Mouse (Mus musculus) limb, embryonic 12.5 days (tissue): ENCODE measurements around the gene Btla. TPM values are rescaled to one million over a fixed set of nuclear protein-coding genes. Genes with fewer than 3 reads are reported as not detected.

ENCODE experiments used
- ATAC-seq: fragments of 200-750 bp; cut with Nextera tagmentation; 2 replicates; pipeline ENCODE4 v1.8.0; 2017; ENCODE audit warnings: low read depth, moderate TSS enrichment; ENCODE audit not compliant: insufficient number of reproducible peaks, insufficient read depth, low FRiP score, low TSS enrichment
- H3K27ac ChIP-seq: fragments of 300-500 bp; sonication (generic); 2 replicates; pipeline ENCODE4 v1.5.1; 2016; ENCODE audit warnings: mild to moderate bottlenecking, moderate library complexity
- H3K27me3 ChIP-seq: fragments of 300-500 bp; sonication (generic); 2 replicates; pipeline ENCODE4 v1.6.1; 2016; ENCODE audit warnings: mild to moderate bottlenecking, moderate library complexity
- H3K36me3 ChIP-seq: fragments of 300-500 bp; sonication (generic); 2 replicates; pipeline ENCODE4 v1.6.1; 2016; ENCODE audit warnings: mild to moderate bottlenecking, moderate library complexity
- H3K4me1 ChIP-seq: fragments of 300-500 bp; sonication (generic); replicated peaks from 2 replicates; pipeline ENCODE4 v1.6.1; 2016
- H3K4me2 ChIP-seq: fragments of 300-500 bp; sonication (generic); 2 replicates; pipeline ENCODE4 v1.6.1; 2016; ENCODE audit warnings: mild to moderate bottlenecking, moderate library complexity
- H3K4me3 ChIP-seq: fragments of 300-500 bp; sonication (generic); replicated peaks from 2 replicates; pipeline ENCODE4 v1.5.1; 2016; ENCODE audit warnings: mild to moderate bottlenecking
- H3K9ac ChIP-seq: fragments of 300-500 bp; sonication (generic); replicated peaks from 2 replicates; pipeline ENCODE4 v1.6.1; 2016; ENCODE audit warnings: mild to moderate bottlenecking, moderate library complexity
- H3K9me3 ChIP-seq: fragments of 300-500 bp; sonication (generic); 2 replicates; pipeline ENCODE4 v1.6.1; 2016; ENCODE audit warnings: mild to moderate bottlenecking, moderate library complexity
- WGBS: fragments of 180-500 bp; shearing (Covaris S2); methylation state at CpG from one replicate; pipeline ENCODE4 v1.1.7; 2016; 5-methylcytosine and 5-hydroxymethylcytosine counted together
- polyA plus RNA-seq: library from polyadenylated mRNA; unstranded; fragments of >200 nt; fragmentation: Nextera tagmentation; extraction: Ambion mirVana; gene quantifications from 2 replicates; pipeline ENCODE4 v1.2.1, GENCODE M21; 2016

The Btla gene
- polyA plus RNA-seq, 1 experiment from 2014 or later = 0.18 TPM

DNA sequence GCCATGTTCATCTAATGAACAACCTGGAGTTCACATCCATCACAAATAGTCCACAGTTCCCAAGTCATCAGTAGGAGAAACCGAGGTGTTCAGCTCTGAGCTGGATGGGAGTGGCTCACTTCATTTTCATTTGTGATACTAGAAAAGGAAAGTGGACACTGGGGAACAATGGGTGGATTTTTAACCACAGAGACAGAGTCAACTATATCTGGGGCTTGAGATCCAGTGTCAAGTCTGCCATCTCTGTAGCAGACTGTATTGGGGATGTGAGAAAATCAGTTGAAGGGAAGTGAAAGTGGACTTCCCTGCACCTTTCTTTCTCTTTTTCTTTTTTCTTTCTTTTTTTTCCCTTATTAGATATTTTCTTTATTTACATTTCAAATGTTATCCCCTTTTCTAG lies 2.9 kb downstream of the Btla start:
- Histone ChIP-seq H3K36me3 (no peaks in the 10 kb centered on the region), H3K4me3 (no peak overlapping the region), H3K27me3 (no peaks in the 10 kb centered on the region), H3K9me3 (no peaks in the 10 kb centered on the region), H3K9ac (no peak overlapping the region), H3K27ac (no peak overlapping the region), H3K4me2 (no peak overlapping the region), H3K4me1 (no peaks in the 10 kb centered on the region)
- no peak for ATAC-seq
- 74% methylated on average over 1 of the region's 1 CpGs for WGBS

DNA sequence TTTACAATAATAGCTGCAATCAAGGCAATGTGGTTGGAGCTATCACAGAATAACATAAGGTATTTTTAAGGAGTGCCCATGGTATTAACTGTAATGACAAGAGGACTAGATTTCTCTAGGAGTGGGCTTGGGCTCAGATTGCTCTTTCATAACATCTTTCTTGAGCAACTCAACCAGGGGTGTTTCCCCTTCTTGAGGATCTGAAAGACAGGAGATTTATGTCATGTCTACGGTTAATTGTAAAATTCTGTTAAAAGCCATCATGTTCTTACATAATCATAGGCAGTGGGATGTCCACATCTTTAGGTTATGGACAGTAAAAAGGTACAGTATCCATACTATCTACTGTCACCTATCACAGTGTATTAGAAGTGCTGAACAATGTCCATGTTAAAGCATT lies 7.2 kb downstream of the Btla start:
- Histone ChIP-seq H3K4me2 (no peak overlapping the region), H3K27ac (no peak overlapping the region), H3K4me3 (no peak overlapping the region), H3K27me3 (no peaks in the 10 kb centered on the region), H3K4me1 (no peaks in the 10 kb centered on the region), H3K9me3 (no peaks in the 10 kb centered on the region), H3K36me3 (no peaks in the 10 kb centered on the region), H3K9ac (no peak overlapping the region)
- ATAC-seq = no peak
- 71% methylated on average over 1 of the region's 1 CpGs for WGBS

DNA sequence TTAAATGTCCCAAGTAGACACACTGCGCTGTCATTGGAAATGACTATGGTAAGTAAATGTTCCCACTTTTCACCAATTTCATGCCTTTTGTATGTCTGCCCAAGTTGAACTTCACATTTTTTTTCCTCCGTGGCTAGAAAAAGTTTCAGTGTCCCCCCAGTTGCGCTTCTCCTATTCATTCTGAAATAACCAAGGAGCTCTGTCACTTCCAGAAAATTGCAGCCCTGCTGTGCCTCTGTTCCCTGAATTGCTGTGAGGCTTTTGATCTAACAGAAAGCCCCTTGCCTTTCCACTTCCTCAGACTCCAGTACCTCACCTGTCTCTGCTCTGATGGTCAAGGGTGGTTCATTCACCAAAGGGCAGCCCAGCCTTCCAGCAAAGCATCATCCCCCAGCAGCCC lies 8.9 kb downstream of the Btla start:
- no peak overlapping the region for H3K9ac ChIP-seq
- H3K4me2 ChIP-seq = no peak overlapping the region
- H3K36me3 ChIP-seq = no peaks in the 10 kb centered on the region
- no peak for ATAC-seq
- WGBS = 85% methylated on average over 3 of the region's 3 CpGs
- no peaks in the 10 kb centered on the region for H3K27me3 ChIP-seq
- no peaks in the 10 kb centered on the region for H3K9me3 ChIP-seq
- H3K4me3 ChIP-seq = no peak overlapping the region
- no peaks in the 10 kb centered on the region for H3K4me1 ChIP-seq
- H3K27ac ChIP-seq = no peak overlapping the region

DNA sequence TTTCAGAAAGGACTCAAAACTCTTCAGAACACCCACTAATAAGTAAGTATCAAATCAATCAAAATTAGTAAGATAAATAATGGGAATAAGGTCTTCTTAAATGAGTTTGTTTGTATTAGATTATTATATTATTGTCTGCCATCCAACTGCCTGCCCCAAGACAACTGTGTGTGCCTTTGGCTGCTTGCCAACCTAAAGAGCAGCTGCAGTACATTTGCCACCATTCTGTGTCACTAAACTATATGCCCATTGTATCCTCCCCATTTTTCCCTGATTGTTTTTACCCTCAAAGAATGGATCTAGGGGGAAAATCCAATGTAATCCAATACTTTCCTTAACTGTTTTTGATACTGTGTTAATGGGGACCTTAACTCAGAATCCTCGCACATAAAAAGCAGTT lies 18.6 kb downstream of the Btla start:
- no peak for ATAC-seq
- H3K27me3 ChIP-seq = no peaks in the 10 kb centered on the region

DNA sequence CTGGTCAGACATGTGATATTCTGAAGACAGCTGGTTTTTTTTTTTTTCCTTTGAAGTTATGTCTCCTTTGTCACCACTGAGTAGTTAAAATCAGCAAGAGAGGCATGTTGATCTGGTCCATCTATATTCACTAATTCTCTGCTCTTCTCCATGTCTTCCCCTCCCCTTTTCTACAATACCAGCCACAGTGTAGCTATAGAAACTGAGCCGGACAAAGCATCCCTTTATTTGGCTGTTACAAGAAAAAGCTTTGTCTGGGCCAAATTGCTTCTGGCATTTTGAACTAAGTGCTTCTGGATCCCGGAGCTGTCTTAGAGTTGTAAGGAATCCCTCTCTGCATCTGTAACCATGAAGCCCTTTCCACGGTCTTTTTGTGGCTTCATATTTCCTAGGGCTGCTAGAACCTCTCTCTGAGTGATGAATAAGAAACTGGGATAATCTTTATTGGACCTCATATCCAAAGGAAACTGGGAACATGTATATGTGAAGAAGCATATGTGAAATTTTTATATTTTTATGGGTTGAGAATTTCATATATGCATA lies 20.9 kb downstream of the Btla start:
- Histone ChIP-seq H3K27ac (no peak overlapping the region), H3K9me3 (no peaks in the 10 kb centered on the region), H3K27me3 (no peaks in the 10 kb centered on the region), H3K4me2 (no peak overlapping the region), H3K36me3 (no peaks in the 10 kb centered on the region), H3K4me3 (no peak overlapping the region), H3K9ac (no peak overlapping the region), H3K4me1 (no peaks in the 10 kb centered on the region)
- no peak for ATAC-seq
- WGBS = 88% methylated on average over 3 of the region's 3 CpGs

More for the DNA sequence above, 18.6 kb downstream of the Btla start:
- H3K4me2 ChIP-seq = no peak overlapping the region
- H3K36me3 ChIP-seq = no peaks in the 10 kb centered on the region
- H3K4me3 ChIP-seq = no peak overlapping the region
- H3K9ac ChIP-seq = no peak overlapping the region
- WGBS = 89% methylated on average over 1 of the region's 1 CpGs
- H3K9me3 ChIP-seq = no peaks in the 10 kb centered on the region
- no peak overlapping the region for H3K27ac ChIP-seq
- H3K4me1 ChIP-seq = no peaks in the 10 kb centered on the region

DNA sequence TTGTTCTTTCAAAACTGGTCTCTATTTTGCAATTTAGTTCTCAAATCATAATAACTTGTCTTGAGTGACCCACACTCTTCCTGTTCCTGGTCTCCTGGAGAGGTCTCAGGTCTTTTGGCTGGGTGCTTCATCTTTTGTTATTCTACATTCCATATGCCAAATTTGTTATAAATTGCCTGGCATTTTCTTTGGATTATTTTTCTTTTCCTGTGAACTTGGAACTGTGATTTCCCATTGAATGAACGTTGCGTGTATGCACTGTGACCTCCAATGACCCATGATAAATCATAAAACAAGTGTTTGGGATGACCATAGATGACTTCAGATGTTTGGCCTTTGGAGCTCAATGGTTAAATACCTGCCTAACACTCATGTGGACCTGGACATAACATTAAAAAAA lies 25.6 kb downstream of the Btla start:
- no peak overlapping the region for H3K9ac ChIP-seq
- no peaks in the 10 kb centered on the region for H3K36me3 ChIP-seq
- ATAC-seq = no peak
- WGBS = 87% methylated on average over 2 of the region's 2 CpGs
- H3K4me3 ChIP-seq = no peak overlapping the region
- no peak overlapping the region for H3K4me2 ChIP-seq
- H3K9me3 ChIP-seq = no peaks in the 10 kb centered on the region
- no peaks in the 10 kb centered on the region for H3K27me3 ChIP-seq
- H3K4me1 ChIP-seq = no peaks in the 10 kb centered on the region
- no peak overlapping the region for H3K27ac ChIP-seq

DNA sequence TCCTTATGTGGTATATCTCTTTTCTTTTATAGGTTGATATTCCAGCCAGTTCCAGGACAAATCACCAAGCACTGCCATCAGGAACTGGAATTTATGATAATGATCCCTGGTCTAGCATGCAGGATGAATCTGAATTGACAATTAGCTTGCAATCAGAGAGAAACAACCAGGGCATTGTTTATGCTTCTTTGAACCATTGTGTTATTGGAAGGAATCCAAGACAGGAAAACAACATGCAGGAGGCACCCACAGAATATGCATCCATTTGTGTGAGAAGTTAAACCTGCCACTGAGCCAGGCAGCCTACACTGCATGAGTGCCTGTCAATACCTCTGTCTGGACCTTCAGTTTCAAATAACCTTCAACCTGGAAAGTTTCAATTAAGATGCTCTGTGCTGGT lies 26.2 kb downstream of the Btla start:
- H3K27ac ChIP-seq = no peak overlapping the region
- H3K4me3 ChIP-seq = no peak overlapping the region
- H3K4me2 ChIP-seq = no peak overlapping the region
- H3K36me3 ChIP-seq = no peaks in the 10 kb centered on the region
- no peak for ATAC-seq
- H3K4me1 ChIP-seq = no peaks in the 10 kb centered on the region
- no peak overlapping the region for H3K9ac ChIP-seq
- no peaks in the 10 kb centered on the region for H3K9me3 ChIP-seq
- no peaks in the 10 kb centered on the region for H3K27me3 ChIP-seq

DNA sequence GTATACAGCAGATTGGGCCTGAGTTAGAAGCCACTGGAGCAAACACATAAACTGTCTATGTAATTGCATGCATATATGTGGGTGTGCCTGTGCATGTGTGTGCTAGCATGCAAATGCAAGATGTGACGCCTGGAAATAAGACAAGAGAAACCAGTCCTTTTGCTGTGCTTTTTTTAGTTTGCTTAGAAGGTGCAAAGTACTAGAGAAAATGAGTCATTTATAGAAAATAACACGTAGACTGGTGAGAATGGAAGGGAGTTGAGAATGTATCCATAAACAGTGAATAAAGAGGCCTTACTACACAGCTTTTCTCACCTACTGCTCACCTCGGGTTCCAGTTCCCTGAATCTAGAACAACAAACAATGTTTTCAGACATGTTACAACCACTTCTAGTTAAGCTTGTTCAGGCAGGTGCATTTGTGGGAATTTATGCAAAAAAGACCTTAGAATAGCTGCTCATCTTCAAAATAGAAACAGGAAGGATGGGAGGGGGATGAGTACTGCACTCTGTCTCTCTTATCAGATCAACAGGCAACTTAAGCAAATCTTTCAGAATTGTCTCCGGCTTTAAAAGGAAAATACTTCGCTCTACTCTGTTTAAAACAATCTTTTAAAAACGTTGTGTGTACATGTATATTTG lies 27.8 kb downstream of the Btla start:
- Histone ChIP-seq H3K4me1 (no peaks in the 10 kb centered on the region), H3K9me3 (no peaks in the 10 kb centered on the region), H3K36me3 (no peaks in the 10 kb centered on the region), H3K27ac (no peak overlapping the region), H3K4me3 (no peak overlapping the region), H3K4me2 (no peak overlapping the region), H3K27me3 (no peaks in the 10 kb centered on the region), H3K9ac (no peak overlapping the region)
- no peak for ATAC-seq
- 82% methylated on average over 6 of the region's 6 CpGs for WGBS

DNA sequence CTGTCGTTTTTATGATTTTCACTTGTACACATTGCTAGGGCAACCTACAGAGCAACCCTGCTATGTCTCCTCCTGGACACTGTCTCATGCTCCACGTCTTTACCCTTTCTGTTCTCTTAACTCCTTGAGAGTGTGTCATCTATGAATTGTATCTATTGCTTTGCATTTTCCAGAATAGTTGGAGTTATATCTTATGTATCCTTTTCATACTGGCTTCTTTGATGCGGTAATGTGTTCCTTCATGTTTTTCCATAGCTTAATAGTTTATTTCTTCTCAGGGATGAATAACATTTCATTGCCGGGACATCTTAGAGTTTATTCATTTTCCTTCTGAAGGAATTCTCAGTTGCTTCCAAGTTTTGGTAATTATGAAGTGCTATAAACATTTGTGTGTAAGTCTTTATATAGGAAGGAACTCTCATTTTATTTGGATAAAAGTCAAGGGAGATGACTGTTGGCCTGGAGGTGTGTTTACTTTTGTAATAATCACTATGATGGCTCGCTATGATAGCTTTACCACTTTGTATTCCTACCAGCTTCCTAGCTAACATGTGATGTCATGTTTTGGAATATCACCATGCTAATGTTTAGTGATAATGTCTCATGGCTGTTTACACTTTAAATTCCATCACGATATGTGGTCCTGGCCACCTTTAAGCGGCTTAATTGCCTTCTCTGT lies 31.2 kb downstream of the Btla start:
- no peak for ATAC-seq
- H3K27me3 ChIP-seq = no peaks in the 10 kb centered on the region
- no peaks in the 10 kb centered on the region for H3K9me3 ChIP-seq
- WGBS = 86% methylated on average over 7 of the region's 7 CpGs
- H3K4me3 ChIP-seq = no peak overlapping the region
- no peaks in the 10 kb centered on the region for H3K36me3 ChIP-seq
- H3K9ac ChIP-seq = no peak overlapping the region
- H3K27ac ChIP-seq = no peak overlapping the region
- no peak overlapping the region for H3K4me2 ChIP-seq
- H3K4me1 ChIP-seq = no peaks in the 10 kb centered on the region

DNA sequence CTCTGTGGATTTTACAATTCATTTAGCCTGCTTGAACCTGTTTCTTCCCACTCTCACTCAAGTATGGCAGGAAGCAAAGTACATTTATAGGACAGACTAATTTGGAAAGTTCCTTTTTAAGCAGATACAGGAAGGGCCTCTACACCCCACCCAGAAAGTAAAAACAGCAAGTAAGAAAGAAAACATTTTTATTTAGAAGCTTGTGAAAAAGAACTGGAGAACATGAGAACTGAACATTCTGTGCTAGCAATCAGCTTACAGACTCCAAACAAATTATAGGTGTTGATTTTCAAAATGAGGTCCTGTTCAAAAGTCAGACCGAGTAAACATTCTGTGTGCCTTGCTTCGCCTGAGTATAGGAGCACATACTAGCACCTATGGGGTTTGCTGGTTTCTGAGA lies 32.8 kb downstream of the Btla start:
- H3K4me1 ChIP-seq = no peaks in the 10 kb centered on the region
- H3K4me3 ChIP-seq = no peak overlapping the region
- no peak overlapping the region for H3K4me2 ChIP-seq
- no peak overlapping the region for H3K27ac ChIP-seq
- ATAC-seq = no peak
- no peaks in the 10 kb centered on the region for H3K36me3 ChIP-seq
- 81% methylated on average over 2 of the region's 2 CpGs for WGBS
- no peaks in the 10 kb centered on the region for H3K9me3 ChIP-seq
- H3K27me3 ChIP-seq = no peaks in the 10 kb centered on the region
- no peak overlapping the region for H3K9ac ChIP-seq

DNA sequence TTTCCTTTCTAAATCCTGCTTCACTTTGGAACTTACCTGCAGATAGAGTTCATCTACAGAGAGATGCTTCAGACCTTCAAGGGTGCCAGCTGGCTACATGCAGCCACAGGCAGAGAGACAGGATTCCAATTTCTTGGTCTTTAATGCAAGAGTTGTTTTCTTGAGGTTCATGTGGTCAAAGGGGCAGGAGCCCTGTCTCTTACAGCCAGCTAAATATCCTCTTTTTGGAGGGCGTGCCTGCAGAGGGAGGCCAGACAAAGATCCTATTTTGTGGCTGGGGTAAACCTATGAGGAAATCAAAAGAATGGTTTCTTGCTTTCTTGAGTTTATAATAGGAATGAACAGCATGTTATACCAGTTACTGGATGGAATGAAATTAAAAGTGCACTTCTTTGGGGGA lies 33.5 kb downstream of the Btla start:
- Histone ChIP-seq H3K4me1 (no peaks in the 10 kb centered on the region), H3K27ac (no peak overlapping the region), H3K4me2 (no peak overlapping the region), H3K36me3 (no peaks in the 10 kb centered on the region), H3K27me3 (no peaks in the 10 kb centered on the region), H3K9ac (no peak overlapping the region), H3K9me3 (no peaks in the 10 kb centered on the region), H3K4me3 (no peak overlapping the region)
- 95% methylated on average over 1 of the region's 1 CpGs for WGBS
- ATAC-seq = no peak

DNA sequence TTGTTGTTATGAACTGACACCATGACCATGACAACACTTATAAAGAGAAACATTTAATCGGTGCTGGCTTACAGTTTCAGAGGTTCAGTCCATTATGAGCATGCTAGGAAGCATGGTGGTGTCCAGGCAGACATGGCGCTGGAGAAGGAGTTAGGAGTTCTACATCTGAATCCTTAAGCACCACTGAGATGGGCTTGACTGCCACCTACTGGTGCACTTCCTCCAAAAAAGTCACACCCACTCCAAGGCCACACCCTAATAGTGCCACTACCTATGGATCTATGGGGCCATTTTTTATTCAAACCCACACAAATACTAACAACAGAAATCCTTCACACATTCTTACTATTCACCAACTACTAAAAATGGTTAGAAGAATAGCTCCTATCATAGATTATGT lies 35.5 kb downstream of the Btla start:
- Histone ChIP-seq H3K4me3 (no peak overlapping the region), H3K27me3 (no peaks in the 10 kb centered on the region), H3K9me3 (no peaks in the 10 kb centered on the region), H3K9ac (no peak overlapping the region), H3K4me2 (no peak overlapping the region), H3K4me1 (no peaks in the 10 kb centered on the region), H3K27ac (no peak overlapping the region), H3K36me3 (no peaks in the 10 kb centered on the region)
- ATAC-seq = no peak
- WGBS = 86% methylated on average over 2 of the region's 2 CpGs
